Mouse (Mus musculus): ENCODE data around the gene Gli2.

- TF ChIP-seq CTCF (IDR thresholded peaks at IDR 0.05; ENCODE audit: insufficient read depth, low read length) (no peak), POLR2A (IDR thresholded peaks at IDR 0.05; ENCODE audit: borderline replicate concordance, extremely low read depth, low read depth, low read length) (no peak)
Observed at GRCm38 (mm10) chr1:118911427-118911727, 142.0 kb downstream of the Gli2 start.
